Mouse (Mus musculus): ENCODE measurements at regions not wholly inside any gene's neighbourhood (a gene's known extent, or its start where the extent isn't known, plus 50 kb on each side); places are given as distances from the start of the nearest gene placed in this dataset.

GRCm38 (mm10) chr13:91360121-91360520 lies 100.0 kb upstream of the Ssbp2 start:
- no peak for TF ChIP-seq POLR2A (IDR thresholded peaks at IDR 0.05; ENCODE audit: control insufficient read depth, low read depth, low read length)
- TF ChIP-seq CTCF (IDR thresholded peaks at IDR 0.05; ENCODE audit: control insufficient read depth, insufficient read depth, insufficient replicate concordance, low read depth, low read length) = no peak

Measured in testis, adult 2 months (tissue).